Mouse (Mus musculus) MEL (cell line): ENCODE data around the gene Gm10271. TPM values are rescaled to one million over a fixed set of nuclear protein-coding genes. Genes with fewer than 3 reads are reported as not detected.
A peak's percentile ranks its signal among the peaks of the same experiment; 100 is the strongest.

ENCODE experiments used
- DNase-seq: peaks from one replicate; pipeline ENCODE4 v3.0.0; 2011; ENCODE audit warnings: low read depth, low spot score
- H3K27ac ChIP-seq: 2 replicates; pipeline ENCODE4 v1.5.1; 2012; ENCODE audit warnings: low read depth, mild to moderate bottlenecking, control low read depth, low read length, moderate library complexity; ENCODE audit not compliant: control insufficient read depth
- H3K27me3 ChIP-seq, 2 experiments: fragments of 150-350 bp in 1 of 2; sonication (generic) in 1 of 2; 2 replicates each; pipeline ENCODE4 v1.6.1; 2012; ENCODE audit warnings: low read length in 2 of 2, mild to moderate bottlenecking in 2 of 2, improper control_type of control experiment in 1 of 2, moderate library complexity in 1 of 2; ENCODE audit not compliant: insufficient read depth in 2 of 2, control insufficient read depth in 1 of 2
- H3K36me3 ChIP-seq, 2 experiments: 2 replicates each; pipeline ENCODE4 v1.6.1; 2012 to 2014; ENCODE audit warnings: low read length in 2 of 2, improper control_type of control experiment in 1 of 2, inconsistent platforms in 1 of 2, mild to moderate bottlenecking in 1 of 2; ENCODE audit not compliant: insufficient read depth in 2 of 2, control insufficient read depth in 1 of 2
- H3K4me1 ChIP-seq, 2 experiments: fragments of 150-350 bp in 1 of 2; sonication (generic) in 1 of 2; 2 replicates each; pipeline ENCODE4 v1.6.1; 2012; ENCODE audit warnings: low read length in 2 of 2, improper control_type of control experiment in 1 of 2, mild to moderate bottlenecking in 1 of 2; ENCODE audit not compliant: insufficient read depth in 2 of 2, control insufficient read depth in 1 of 2
- H3K4me3 ChIP-seq, 2 experiments: fragments of 150-350 bp in 1 of 2; sonication (generic) in 1 of 2; 2 replicates each; pipeline ENCODE4 v1.5.1; 2012; ENCODE audit warnings: low read depth in 2 of 2, low read length in 2 of 2, mild to moderate bottlenecking in 2 of 2, moderate library complexity in 2 of 2, control low read depth in 1 of 2, improper control_type of control experiment in 1 of 2; ENCODE audit not compliant: control insufficient read depth in 1 of 2, insufficient read depth in 1 of 2
- H3K79me2 ChIP-seq: 2 replicates; pipeline ENCODE4 v1.6.1; 2012; ENCODE audit warnings: mild to moderate bottlenecking, low read length, moderate library complexity; ENCODE audit not compliant: control insufficient read depth, poor library complexity, insufficient read depth
- H3K9ac ChIP-seq: 2 replicates; pipeline ENCODE4 v1.6.1; 2012; ENCODE audit warnings: low read depth, mild to moderate bottlenecking, control low read depth, low read length, moderate library complexity; ENCODE audit not compliant: control insufficient read depth, poor library complexity, severe bottlenecking
- H3K9me3 ChIP-seq: fragments of 150-350 bp; sonication (generic); replicated peaks from 2 replicates; pipeline ENCODE4 v1.6.1; 2012; ENCODE audit warnings: mild to moderate bottlenecking, low read length, improper control_type of control experiment, moderate library complexity; ENCODE audit not compliant: insufficient read depth
- BHLHE40 ChIP-seq: IDR thresholded peaks from 2 replicates; pipeline ENCODE4 v1.6.1; 2012; ENCODE audit warnings: low read depth, mild to moderate bottlenecking, inconsistent platforms, low read length, improper control_type of control experiment, borderline replicate concordance
- CHD1 ChIP-seq: IDR thresholded peaks from 2 replicates; pipeline ENCODE4 v1.6.1; 2012; ENCODE audit warnings: low read depth, mild to moderate bottlenecking, inconsistent platforms, low read length, improper control_type of control experiment
- CHD2 ChIP-seq: IDR thresholded peaks from 2 replicates; pipeline ENCODE4 v1.6.1; 2011; ENCODE audit warnings: low read length, improper control_type of control experiment
- CTCF ChIP-seq, 3 experiments: IDR thresholded peaks in 2 of 3; conservative IDR thresholded peaks in 1 of 3; 2 replicates each; pipeline ENCODE4 v1.5.1; 2011 to 2012; ENCODE audit warnings: low read length in 3 of 3, low read depth in 2 of 3, mild to moderate bottlenecking in 2 of 3, improper control_type of control experiment in 1 of 3, inconsistent platforms in 1 of 3, mixed read lengths in 1 of 3, moderate library complexity in 1 of 3; ENCODE audit not compliant: control insufficient read depth in 1 of 3, insufficient read depth in 1 of 3, poor library complexity in 1 of 3, severe bottlenecking in 1 of 3
- EP300 ChIP-seq, 2 experiments: IDR thresholded peaks; 2 replicates each; pipeline ENCODE4 v1.6.1; 2011; ENCODE audit warnings: improper control_type of control experiment in 2 of 2, low read length in 2 of 2, low read depth in 1 of 2, mild to moderate bottlenecking in 1 of 2
- ETS1 ChIP-seq: IDR thresholded peaks from 2 replicates; pipeline ENCODE4 v1.6.1; 2012; ENCODE audit warnings: low read depth, mild to moderate bottlenecking, inconsistent platforms, low read length, improper control_type of control experiment, moderate library complexity
- GABPA ChIP-seq: IDR thresholded peaks from 2 replicates; pipeline ENCODE4 v1.6.1; 2012; ENCODE audit warnings: low read depth, mild to moderate bottlenecking, inconsistent platforms, low read length, improper control_type of control experiment, moderate library complexity
- HCFC1 ChIP-seq: IDR thresholded peaks from 2 replicates; pipeline ENCODE4 v1.6.1; 2012; ENCODE audit warnings: low read depth, mild to moderate bottlenecking, inconsistent platforms, low read length, improper control_type of control experiment, moderate library complexity
- KAT2A ChIP-seq: conservative IDR thresholded peaks from 2 replicates; pipeline ENCODE4 v1.6.1; 2012; ENCODE audit warnings: low read depth, low read length, improper control_type of control experiment, inconsistent platforms
- MAFK ChIP-seq: IDR thresholded peaks from 2 replicates; pipeline ENCODE4 v1.6.1; 2011; ENCODE audit warnings: low read depth, mild to moderate bottlenecking, low read length, improper control_type of control experiment, borderline replicate concordance
- MAX ChIP-seq: IDR thresholded peaks from 2 replicates; pipeline ENCODE4 v1.6.1; 2011; ENCODE audit warnings: low read length, improper control_type of control experiment
- MAZ ChIP-seq: IDR thresholded peaks from 2 replicates; pipeline ENCODE4 v1.6.1; 2012; ENCODE audit warnings: low read depth, mild to moderate bottlenecking, inconsistent platforms, low read length, improper control_type of control experiment
- POLR2AphosphoS2 ChIP-seq: IDR thresholded peaks from 2 replicates; pipeline ENCODE4 v1.6.1; 2011; ENCODE audit warnings: low read length, improper control_type of control experiment
- POLR2AphosphoS5 ChIP-seq: IDR thresholded peaks from 2 replicates; pipeline ENCODE4 v1.6.1; 2012; ENCODE audit warnings: low read depth, borderline replicate concordance, mild to moderate bottlenecking, inconsistent platforms, low read length, moderate library complexity, mixed read lengths
- RAD21 ChIP-seq: IDR thresholded peaks from 2 replicates; pipeline ENCODE4 v1.6.1; 2011; ENCODE audit warnings: mild to moderate bottlenecking, low read depth, low read length, improper control_type of control experiment
- SIN3A ChIP-seq: IDR thresholded peaks from 2 replicates; pipeline ENCODE4 v1.6.1; 2012; ENCODE audit warnings: low read length, improper control_type of control experiment, inconsistent platforms
- SMC3 ChIP-seq: IDR thresholded peaks from 2 replicates; pipeline ENCODE4 v1.6.1; 2011; ENCODE audit warnings: low read depth, low read length, improper control_type of control experiment
- TAL1 ChIP-seq: IDR thresholded peaks from 2 replicates; pipeline ENCODE4 v1.6.1; 2012; ENCODE audit warnings: mild to moderate bottlenecking, inconsistent platforms, low read length, moderate library complexity, mixed read lengths
- TBP ChIP-seq: IDR thresholded peaks from 2 replicates; pipeline ENCODE4 v1.8.0; 2011; ENCODE audit warnings: low read depth, low read length, improper control_type of control experiment
- TCF12 ChIP-seq: IDR thresholded peaks from 2 replicates; pipeline ENCODE4 v1.6.1; 2014; ENCODE audit warnings: low read depth, mild to moderate bottlenecking, inconsistent platforms, low read length, improper control_type of control experiment, moderate library complexity
- USF1 ChIP-seq: IDR thresholded peaks from 2 replicates; pipeline ENCODE4 v1.6.1; 2014; ENCODE audit warnings: low read depth, mild to moderate bottlenecking, inconsistent platforms, low read length, improper control_type of control experiment, moderate library complexity
- ZC3H11A ChIP-seq: IDR thresholded peaks from 2 replicates; pipeline ENCODE4 v1.6.1; 2012; ENCODE audit warnings: low read depth, mild to moderate bottlenecking, inconsistent platforms, low read length, improper control_type of control experiment
- ZKSCAN1 ChIP-seq: IDR thresholded peaks from 2 replicates; pipeline ENCODE4 v1.6.1; 2012; ENCODE audit warnings: low read depth, mild to moderate bottlenecking, inconsistent platforms, low read length, improper control_type of control experiment, moderate library complexity
- ZMIZ1 ChIP-seq: IDR thresholded peaks from 2 replicates; pipeline ENCODE4 v1.6.1; 2012; ENCODE audit warnings: low read depth, mild to moderate bottlenecking, inconsistent platforms, low read length, improper control_type of control experiment, moderate library complexity
- polyA plus RNA-seq, 2 experiments: library from polyadenylated mRNA; stranded (reverse) in 1 of 2; unstranded in 1 of 2; fragments of >175 nt in 1 of 2; fragments of >200 nt in 1 of 2; gene quantifications; 2 replicates each; pipeline versions ENCODE4 v1.2.1 to v1.2.4; 2012; ENCODE audit warnings: low replicate concordance in 2 of 2, low read depth in 1 of 2; ENCODE audit not compliant: insufficient read length in 2 of 2, insufficient read depth in 1 of 2, missing spikeins in 1 of 2
- total RNA-seq: library from RNA; depleted of rRNA; stranded (reverse); fragments of 300-350 nt; gene quantifications from 2 replicates; pipeline ENCODE4 v1.2.3, GENCODE M21; 2012

Gene Gm10271
- total and polyA plus RNA-seq, 3 experiments = not detected

DNA sequence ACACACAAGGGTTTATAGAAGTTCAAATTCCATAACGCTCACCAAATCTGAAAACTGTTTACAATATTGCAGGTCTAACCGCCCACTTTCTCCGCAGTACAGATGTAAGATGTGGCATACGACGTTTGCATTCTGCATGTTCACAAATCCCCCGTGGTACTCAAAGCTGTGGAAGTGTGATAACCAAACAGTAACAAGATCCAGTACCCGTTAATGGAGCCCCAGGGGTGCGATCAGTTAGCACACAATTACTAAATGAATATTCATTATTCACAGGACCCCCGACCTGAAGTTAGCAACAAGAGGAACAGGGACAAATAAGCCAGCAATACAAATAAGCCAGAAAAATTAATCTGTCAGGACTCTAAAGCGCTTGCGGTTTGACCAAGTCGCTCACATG is 12.4 kb upstream of the Gm10271 start:
- TF ChIP-seq GABPA (no peak), BHLHE40 (no peak), TAL1 (no peak), POLR2AphosphoS2 (no peak), MAX (no peak), ZMIZ1 (no peak), USF1 (no peak), MAFK (no peak), CTCF (IDR thresholded peaks at IDR 0.05 in 2 of 3, conservative IDR thresholded peaks at IDR 0.05 in 1 of 3; ENCODE audit: control insufficient read depth in 1 of 3, insufficient read depth in 1 of 3, low read depth in 2 of 3, low read length in 3 of 3, poor library complexity in 1 of 3, severe bottlenecking in 1 of 3) (no peak)
- TF ChIP-seq, all 39 proteins: peak for 0

DNA sequence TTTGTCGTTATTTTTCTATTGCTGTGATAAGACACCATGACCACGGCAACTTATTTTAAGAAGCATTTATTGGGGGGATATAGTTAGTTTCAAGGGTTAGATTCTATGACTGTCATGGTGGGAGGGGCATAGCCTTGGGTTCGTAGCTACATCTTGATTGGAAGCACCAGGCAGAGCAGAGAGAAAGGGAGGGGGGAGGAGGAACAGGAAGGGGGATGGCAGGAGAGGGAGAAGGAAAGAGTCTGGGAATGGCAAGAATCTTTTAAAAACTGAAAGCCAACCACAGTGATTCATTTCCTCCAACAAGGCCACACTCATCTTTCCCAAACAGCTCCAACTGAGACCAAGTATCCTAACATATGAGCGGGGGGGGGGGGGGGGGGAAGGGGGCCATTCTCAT is 10.1 kb upstream of the Gm10271 start:
- TF ChIP-seq RAD21 (no peak), POLR2AphosphoS5 (no peak), CHD1 (no peak)
- H3K27ac ChIP-seq = no peak overlapping the region
- peaks cover 2% of the 10 kb centered on the region in 2 experiments; a peak in 2 of 4 replicates for H3K27me3 ChIP-seq
- H3K4me3 ChIP-seq = no peak overlapping the region
- DNase-seq = no peak
- H3K9ac ChIP-seq = no peak overlapping the region
- no peaks in the 10 kb centered on the region for H3K36me3 ChIP-seq
- H3K4me1 ChIP-seq = no peaks in the 10 kb centered on the region
- no peaks in the 10 kb centered on the region for H3K9me3 ChIP-seq
- H3K79me2 ChIP-seq = no peaks in the 10 kb centered on the region

More for the DNA sequence above, 12.4 kb upstream of the Gm10271 start:
- no peaks in the 10 kb centered on the region for H3K79me2 ChIP-seq
- no peaks in the 10 kb centered on the region for H3K4me1 ChIP-seq
- no peak overlapping the region for H3K9ac ChIP-seq
- no peak for DNase-seq
- no peak overlapping the region for H3K27ac ChIP-seq
- no peaks in the 10 kb centered on the region for H3K36me3 ChIP-seq
- H3K9me3 ChIP-seq = no peaks in the 10 kb centered on the region
- peaks cover 2 to 4% of the 10 kb centered on the region in 2 experiments; a peak in 2 of 4 replicates for H3K27me3 ChIP-seq
- no peak overlapping the region for H3K4me3 ChIP-seq

DNA sequence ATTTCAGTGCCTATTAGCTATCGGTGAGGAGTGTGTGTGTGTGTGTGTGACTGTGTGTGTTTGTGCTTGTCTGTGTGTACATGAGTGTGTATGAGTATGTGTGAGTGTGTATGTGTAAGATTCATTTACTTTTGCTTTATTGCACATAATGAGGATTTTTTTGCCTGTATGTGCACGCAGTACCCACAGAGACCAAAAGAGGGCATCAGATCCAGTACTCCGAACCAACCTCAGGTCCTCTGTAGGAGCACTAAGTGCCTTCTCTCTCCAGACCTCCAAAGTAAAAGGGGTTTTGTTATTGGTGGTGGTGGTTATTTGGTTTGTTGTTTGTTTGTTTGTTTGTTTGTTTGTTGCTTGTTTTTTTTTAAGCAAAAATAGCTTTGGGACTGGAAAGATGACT is 8.5 kb upstream of the Gm10271 start:
- Histone ChIP-seq H3K36me3 (no peaks in the 10 kb centered on the region), H3K79me2 (no peaks in the 10 kb centered on the region), H3K4me3 (no peak overlapping the region), H3K27me3 (peaks cover 2 to 4% of the 10 kb centered on the region in 2 experiments; a peak in 2 of 4 replicates), H3K27ac (no peak overlapping the region), H3K9ac (no peak overlapping the region), H3K9me3 (no peaks in the 10 kb centered on the region), H3K4me1 (no peaks in the 10 kb centered on the region)
- TF ChIP-seq MAZ = no peak
- TF ChIP-seq EP300 (IDR thresholded peaks at IDR 0.05; ENCODE audit: low read depth in 1 of 2, low read length in 2 of 2) = no peak
- TF ChIP-seq ZMIZ1 = no peak
- no peak for TF ChIP-seq KAT2A
- no peak for TF ChIP-seq ETS1
- TF ChIP-seq SMC3 = peak; percentile 77
- TF ChIP-seq ZKSCAN1 = 0 out of 2 replicates have a peak, but pooled peaks have one; percentile 20
- no peak for TF ChIP-seq SIN3A
- no peak for TF ChIP-seq HCFC1
- TF ChIP-seq MAFK = no peak
- TF ChIP-seq TBP = no peak
- TF ChIP-seq CHD2 = no peak
- TF ChIP-seq TCF12 = no peak
- peak; percentile 38 to 75 (median 75) for TF ChIP-seq CTCF (IDR thresholded peaks at IDR 0.05 in 2 of 3, conservative IDR thresholded peaks at IDR 0.05 in 1 of 3; ENCODE audit: control insufficient read depth in 1 of 3, insufficient read depth in 1 of 3, low read depth in 2 of 3, low read length in 3 of 3, poor library complexity in 1 of 3, severe bottlenecking in 1 of 3)
- TF ChIP-seq CHD1 = no peak
- peak; percentile 31; the same call in 1 of the 2 replicates for TF ChIP-seq ZC3H11A
- no peak for TF ChIP-seq BHLHE40
- peak; percentile 53 for TF ChIP-seq RAD21
- DNase-seq = peak; percentile 50
